Mouse (Mus musculus) heart, postnatal 25 days (tissue): ENCODE measurements around the gene Coq9. TPM values are rescaled to one million over a fixed set of nuclear protein-coding genes. Genes with fewer than 3 reads are reported as not detected.

Experiments
- DNase-seq: peaks from one replicate; pipeline ENCODE4 v3.0.0; 2022; ENCODE audit warnings: low spot score
- intact Hi-C: fragments of 180-260 bp; cut with DNase I; formaldehyde crosslinking; loops from one replicate; pipeline ENCODE4 v1.15.1; 2025
- total RNA-seq, 2 experiments: library from RNA; stranded (reverse); gene quantifications; 2 replicates each; pipeline ENCODE4 v1.2.3; 2021

The Coq9 gene
- total RNA-seq, 2 experiments from 2014 or later: 542 TPM

DNA sequence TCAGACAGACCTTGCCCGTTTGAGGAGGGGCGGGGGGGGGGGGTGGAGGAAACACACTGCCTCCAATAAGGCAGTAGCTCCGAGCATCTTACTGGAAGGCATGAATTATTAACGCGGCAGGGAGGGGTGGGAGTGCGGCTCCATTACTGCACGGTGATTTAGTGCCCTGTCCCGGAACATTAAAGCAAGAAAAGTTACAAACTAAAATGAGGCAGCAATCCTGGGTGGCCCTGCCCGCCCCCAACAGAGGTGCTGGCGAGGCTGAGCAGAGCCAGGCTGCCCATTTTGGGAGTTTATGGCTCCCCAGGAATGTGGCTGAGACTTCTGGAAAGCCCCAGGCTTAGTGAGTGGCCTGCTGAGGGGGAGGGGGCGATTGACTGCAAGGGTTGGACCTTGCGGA is 65.6 kb downstream of the Coq9 start:
- intact Hi-C loops: no loop called here

More for the DNA sequence above, 65.6 kb downstream of the Coq9 start:
- DNase-seq: no peak

Other genes starting within 250 kb of the Coq9 start
- 10 to 100 TPM; 11.2 to 12.4 TPM for gene Rspry1, start 236.4 kb upstream of the Coq9 start, total RNA-seq
- gene Fam192a, start 236.3 kb upstream of the Coq9 start, total RNA-seq: 10 to 100 TPM; 18.4 to 20.5 TPM
- gene Arl2bp, start 171.7 kb upstream of the Coq9 start, total RNA-seq: 10 to 100 TPM; 82.3 to 84.2 TPM
- gene Pllp, start 142.0 kb upstream of the Coq9 start, total RNA-seq: under 1 TPM in 1 of 2 experiments, not detected in 1; 0.39 TPM
- not detected for gene Ccl22, start 92.7 kb upstream of the Coq9 start, total RNA-seq
- 1 to 10 TPM; 2.2 to 4.0 TPM for gene Cx3cl1, start 66.3 kb upstream of the Coq9 start, total RNA-seq
- not detected for gene Ccl17, start 27.9 kb upstream of the Coq9 start, total RNA-seq
- 10 to 100 TPM; 73.7 to 80.1 TPM for gene Ciapin1, start within 50 bp of the Coq9 start, total RNA-seq
- 10 to 100 TPM; 57.5 to 64.3 TPM for gene Polr2c, start 19.1 kb downstream of the Coq9 start, total RNA-seq
- gene Dok4, start 38.0 kb downstream of the Coq9 start, total RNA-seq: 10 to 100 TPM; 17.5 to 21.4 TPM
- gene Ccdc102a, start 79.8 kb downstream of the Coq9 start, total RNA-seq: 1 to 10 TPM; 6.3 to 7.2 TPM
- under 1 TPM; 0.29 to 0.34 TPM for gene Adgrg5, start 85.4 kb downstream of the Coq9 start, total RNA-seq
- gene Adgrg1, start 136.4 kb downstream of the Coq9 start, total RNA-seq: 10 to 100 TPM; 38.6 to 48.7 TPM
- gene Adgrg3, start 179.4 kb downstream of the Coq9 start, total RNA-seq: 1 to 10 TPM in 1 of 2 experiments, under 1 TPM in 1; 0.70 to 1.3 TPM
- gene Drc7, start 216.8 kb downstream of the Coq9 start, total RNA-seq: not detected
- gene Katnb1, start 242.9 kb downstream of the Coq9 start, total RNA-seq: 1 to 10 TPM; 5.5 to 6.8 TPM